13 mouse cellular contexts compared by ENCODE assay signal in genomic region chr3:26141590-26141989, GRCm38 (mm10).
DNase-seq lines count a peak whose midpoint lies in the region; ATAC-seq and TF ChIP-seq lines count a peak whose summit lies in the region.
"Had no signal": no experiment of that assay in that cellular context is flagged by ENCODE, and none has a peak within 500 bp of the region (broad histone marks: within the 10 kb centered on the region; RNA-seq: fewer than 3 reads in every experiment).

No protein-coding gene starts in this region.

- H3K9ac ChIP-seq in hindbrain, embryonic 14.5 days = no peak overlapping the region
- H3K9ac ChIP-seq in hindbrain, postnatal 0 days (replicated peaks; ENCODE audit: low read length) = no peak overlapping the region
- H3K9ac ChIP-seq: intestine, embryonic 15.5 days; liver, embryonic 12.5 days; lung, embryonic 15.5 days had no signal

- H3K36me3 ChIP-seq in hindbrain, embryonic 14.5 days (replicated peaks; ENCODE audit: control insufficient read depth, insufficient read depth) = no peaks in the 10 kb centered on the region
- H3K36me3 ChIP-seq in hindbrain, embryonic 10.5 days = no peaks in the 10 kb centered on the region
- no peaks in the 10 kb centered on the region for H3K36me3 ChIP-seq in hindbrain, postnatal 0 days (ENCODE audit: insufficient read depth, low read length)
- H3K36me3 ChIP-seq: intestine, embryonic 15.5 days; liver, embryonic 12.5 days; lung, embryonic 15.5 days had no signal

- DNase-seq in hindbrain, embryonic 14.5 days (ENCODE audit: low spot score) = no peak
- DNase-seq in hindbrain, embryonic 10.5 days (ENCODE audit: low spot score) = no peak
- peak; percentile 71 for DNase-seq in brain, embryonic 14.5 days (ENCODE audit: low read depth)
- DNase-seq in cerebellum, adult 2 months = peak; percentile 77 to 88
- peak; percentile 67 for DNase-seq in hindbrain, postnatal 0 days (ENCODE audit: low spot score)
- DNase-seq in embryo, embryonic 9.5 days (ENCODE audit: extremely low spot score) = no peak
- no peak for DNase-seq in lung, postnatal 36 days
- DNase-seq: gastrocnemius, postnatal 25 days; heart, postnatal 14 days; thymus, postnatal 4 days had no signal

- H3K9me3 ChIP-seq in hindbrain, embryonic 14.5 days (ENCODE audit: control insufficient read depth, low read length) = no peaks in the 10 kb centered on the region
- H3K9me3 ChIP-seq in hindbrain, embryonic 10.5 days = no peaks in the 10 kb centered on the region
- H3K9me3 ChIP-seq in hindbrain, postnatal 0 days (ENCODE audit: low read length) = no peaks in the 10 kb centered on the region
- H3K9me3 ChIP-seq: intestine, embryonic 15.5 days; liver, embryonic 12.5 days; lung, embryonic 15.5 days had no signal

- TF ChIP-seq POLR2A in brain, embryonic 14.5 days (IDR thresholded peaks at IDR 0.05; ENCODE audit: borderline replicate concordance, extremely low read depth, insufficient read depth, insufficient read length, poor library complexity, severe bottlenecking) = no peak
- no peak for TF ChIP-seq POLR2A in cerebellum, adult 2 months (IDR thresholded peaks at IDR 0.05; ENCODE audit: borderline replicate concordance, insufficient read depth, low read length)

- no peak overlapping the region for H3K27ac ChIP-seq in hindbrain, embryonic 14.5 days
- no peak overlapping the region for H3K27ac ChIP-seq in hindbrain, embryonic 10.5 days
- no peak overlapping the region for H3K27ac ChIP-seq in cerebellum, adult 2 months (ENCODE audit: insufficient read depth, low read length)
- H3K27ac ChIP-seq in hindbrain, postnatal 0 days = no peak overlapping the region
- H3K27ac ChIP-seq: intestine, embryonic 15.5 days; liver, embryonic 12.5 days; lung, embryonic 15.5 days had no signal

- H3K4me1 ChIP-seq in hindbrain, embryonic 14.5 days (replicated peaks; ENCODE audit: control insufficient read depth, insufficient read depth, low read length) = no peaks in the 10 kb centered on the region
- no peaks in the 10 kb centered on the region for H3K4me1 ChIP-seq in hindbrain, embryonic 10.5 days (replicated peaks)
- peaks cover 9% of the 10 kb centered on the region; the same call in 1 of the 2 replicates for H3K4me1 ChIP-seq in cerebellum, adult 2 months (ENCODE audit: control insufficient read depth, insufficient read depth, low read length)
- no peaks in the 10 kb centered on the region for H3K4me1 ChIP-seq in hindbrain, postnatal 0 days (ENCODE audit: insufficient read depth, low read length)
- H3K4me1 ChIP-seq: intestine, embryonic 15.5 days; liver, embryonic 12.5 days; lung, embryonic 15.5 days had no signal

- H3K27me3 ChIP-seq in hindbrain, embryonic 14.5 days (ENCODE audit: control insufficient read depth, insufficient read depth, low read length) = no peaks in the 10 kb centered on the region
- no peaks in the 10 kb centered on the region for H3K27me3 ChIP-seq in hindbrain, embryonic 10.5 days (ENCODE audit: insufficient read depth, poor library complexity, severe bottlenecking)
- H3K27me3 ChIP-seq in cerebellum, adult 2 months (ENCODE audit: control insufficient read depth, insufficient read depth, low read length) = no peaks in the 10 kb centered on the region
- no peaks in the 10 kb centered on the region for H3K27me3 ChIP-seq in hindbrain, postnatal 0 days (ENCODE audit: insufficient read depth, low read length)
- H3K27me3 ChIP-seq: intestine, embryonic 15.5 days; liver, embryonic 12.5 days; lung, embryonic 15.5 days had no signal

- TF ChIP-seq CTCF in brain, embryonic 14.5 days (IDR thresholded peaks at IDR 0.05; ENCODE audit: borderline replicate concordance, extremely low read depth, insufficient read depth, insufficient read length) = no peak
- peak; percentile 43; the same call in 1 of the 2 replicates for TF ChIP-seq CTCF in cerebellum, adult 2 months (IDR thresholded peaks at IDR 0.05; ENCODE audit: borderline replicate concordance, insufficient read depth, low read depth, low read length)
- no peak; the same call in 1 of the 2 replicates for TF ChIP-seq CTCF in hindbrain, postnatal 0 days (IDR thresholded peaks at IDR 0.05; ENCODE audit: low read depth)

- peak; percentile 57; the same call in 1 of the 2 replicates for ATAC-seq in hindbrain, embryonic 14.5 days (ENCODE audit: low FRiP score)
- peak; percentile 72 for ATAC-seq in hindbrain, postnatal 0 days
- ATAC-seq: intestine, embryonic 15.5 days; liver, embryonic 12.5 days had no signal

- no peak overlapping the region for H3K4me3 ChIP-seq in hindbrain, embryonic 14.5 days (replicated peaks; ENCODE audit: low read length)
- H3K4me3 ChIP-seq in hindbrain, embryonic 10.5 days = no peak overlapping the region
- H3K4me3 ChIP-seq in cerebellum, adult 2 months (replicated peaks; ENCODE audit: insufficient read depth, low read depth, low read length) = no peak overlapping the region
- no peak overlapping the region for H3K4me3 ChIP-seq in hindbrain, postnatal 0 days (ENCODE audit: low read length)
- H3K4me3 ChIP-seq: intestine, embryonic 15.5 days; liver, embryonic 12.5 days; lung, embryonic 15.5 days had no signal

- 70% methylated on average over 3 of the region's 3 CpGs for WGBS in hindbrain, embryonic 14.5 days
- 88% methylated on average over 3 of the region's 3 CpGs for WGBS in hindbrain, embryonic 10.5 days
- WGBS in cerebellum, adult 2 months = 7% methylated on average over 3 of the region's 3 CpGs
- WGBS in hindbrain, postnatal 0 days = 53% methylated on average over 3 of the region's 3 CpGs

- no peak overlapping the region for H3K4me2 ChIP-seq in hindbrain, embryonic 14.5 days (replicated peaks)
- no peak overlapping the region for H3K4me2 ChIP-seq in hindbrain, postnatal 0 days (ENCODE audit: low read depth, low read length)
- H3K4me2 ChIP-seq: intestine, embryonic 15.5 days; liver, embryonic 12.5 days; lung, embryonic 15.5 days had no signal

Comparison
In these comparisons a context has a peak if more than half of its experiments do, and no peak if none do; other contexts are left out.
1. DNase-seq: peak in brain, embryonic 14.5 days (single experiment), cerebellum, adult 2 months (2 of 2) and hindbrain, postnatal 0 days (single experiment); none in hindbrain, embryonic 14.5 days (single experiment), hindbrain, embryonic 10.5 days (single experiment), embryo, embryonic 9.5 days (single experiment) and lung, postnatal 36 days (single experiment).